Mouse (Mus musculus) midbrain, embryonic 10.5 days (tissue): ENCODE measurements at regions not wholly inside any gene's neighbourhood (a gene's known extent, or its start where the extent isn't known, plus 50 kb on each side); places are given as distances from the start of the nearest gene placed in this dataset.

Source experiments
- DNase-seq: peaks from one replicate; pipeline ENCODE4 v3.0.0-alpha.2; 2017; ENCODE audit warnings: low spot score
- H3K27ac ChIP-seq: fragments of 300-500 bp; sonication (generic); replicated peaks from 2 replicates; pipeline ENCODE4 v1.5.1; 2016; ENCODE audit warnings: mild to moderate bottlenecking
- H3K27me3 ChIP-seq: fragments of 300-500 bp; sonication (generic); 2 replicates; pipeline ENCODE4 v1.6.1; 2016; ENCODE audit warnings: low read depth, mild to moderate bottlenecking; ENCODE audit not compliant: poor library complexity, severe bottlenecking
- H3K36me3 ChIP-seq: fragments of 300-500 bp; sonication (generic); 2 replicates; pipeline ENCODE4 v1.6.1; 2016; ENCODE audit warnings: mild to moderate bottlenecking, moderate library complexity
- H3K4me1 ChIP-seq: fragments of 300-500 bp; sonication (generic); 2 replicates; pipeline ENCODE4 v1.6.1; 2016
- H3K4me3 ChIP-seq: fragments of 300-500 bp; sonication (generic); 2 replicates; pipeline ENCODE4 v1.5.1; 2016; ENCODE audit warnings: mild to moderate bottlenecking, moderate library complexity
- H3K9me3 ChIP-seq: fragments of 300-500 bp; sonication (generic); replicated peaks from 2 replicates; pipeline ENCODE4 v1.6.1; 2016; ENCODE audit warnings: mild to moderate bottlenecking
- WGBS: fragments of 180-500 bp; shearing (Covaris S2); methylation state at CpG from one replicate; pipeline ENCODE4 v1.1.7; 2016; 5-methylcytosine and 5-hydroxymethylcytosine counted together

- no peak for DNase-seq
- no peaks in the 10 kb centered on the region for H3K36me3 ChIP-seq
- H3K9me3 ChIP-seq, result no peaks in the 10 kb centered on the region
- H3K27ac ChIP-seq, result no peak overlapping the region
- H3K4me1 ChIP-seq, result peaks cover 9% of the 10 kb centered on the region
- peaks cover 8% of the 10 kb centered on the region for H3K27me3 ChIP-seq
- WGBS, result 83% methylated on average over 8 of the region's 8 CpGs
- no peak overlapping the region for H3K4me3 ChIP-seq
Measured at GRCm38 (mm10) chr3:146349393-146349792, 55.0 kb upstream of the Ssx2ip start.

- Histone ChIP-seq H3K4me3 (no peak overlapping the region), H3K27ac (no peak overlapping the region), H3K4me1 (peaks cover 6% of the 10 kb centered on the region), H3K36me3 (no peaks in the 10 kb centered on the region), H3K27me3 (peaks cover 5% of the 10 kb centered on the region; the same call in 1 of the 2 replicates), H3K9me3 (no peaks in the 10 kb centered on the region)
- DNase-seq, result no peak
- WGBS, result 91% methylated on average over 9 of the region's 9 CpGs
Measured at GRCm38 (mm10) chr3:146350126-146350525, 54.3 kb upstream of the Ssx2ip start.

GRCm38 (mm10) chr3:146351468-146351867, 53.0 kb upstream of the Ssx2ip start:
- Histone ChIP-seq H3K27me3 (peaks cover 5% of the 10 kb centered on the region; the same call in 1 of the 2 replicates), H3K27ac (no peak overlapping the region), H3K9me3 (no peaks in the 10 kb centered on the region), H3K4me3 (no peak overlapping the region), H3K36me3 (no peaks in the 10 kb centered on the region), H3K4me1 (no peaks in the 10 kb centered on the region)
- DNase-seq, result no peak
- WGBS, result 94% methylated on average over 1 of the region's 1 CpGs

- Histone ChIP-seq H3K27me3 (peaks cover 4% of the 10 kb centered on the region; the same call in 1 of the 2 replicates), H3K27ac (no peak overlapping the region), H3K4me1 (no peaks in the 10 kb centered on the region), H3K4me3 (no peak overlapping the region), H3K9me3 (no peaks in the 10 kb centered on the region), H3K36me3 (no peaks in the 10 kb centered on the region)
- 84% methylated on average over 4 of the region's 4 CpGs for WGBS
- no peak for DNase-seq
Measured at GRCm38 (mm10) chr3:146352187-146352586, 52.3 kb upstream of the Ssx2ip start.

GRCm38 (mm10) chr3:146353961-146354360, 50.5 kb upstream of the Ssx2ip start:
- DNase-seq, result no peak
- Histone ChIP-seq H3K36me3 (no peaks in the 10 kb centered on the region), H3K27me3 (no peaks in the 10 kb centered on the region), H3K4me3 (no peak overlapping the region), H3K27ac (no peak overlapping the region), H3K4me1 (no peaks in the 10 kb centered on the region), H3K9me3 (no peaks in the 10 kb centered on the region)
- WGBS, result 91% methylated on average over 4 of the region's 4 CpGs
